In genomic region chr19:16599298-16599970, GRCm38 (mm10) we compare ENCODE assay signal across 7 mouse cellular contexts.
DNase-seq lines count a peak whose midpoint lies in the region; ATAC-seq lines count a peak whose summit lies in the region.

No protein-coding gene starts in this region.

- no peak overlapping the region for H3K4me3 ChIP-seq in hindbrain, embryonic 13.5 days

- DNase-seq in T-cell, adult 2 months (ENCODE audit: low spot score) = peak; percentile 25
- peak; percentile 62 for DNase-seq in cerebellum, adult 9-11 months
- DNase-seq in frontal cortex, adult 2 months (ENCODE audit: extremely low spot score in 1 of 2, low spot score in 1 of 2) = peak; percentile 46 to 95
- DNase-seq in layer of hippocampus, postnatal 14 days (ENCODE audit: low spot score in 2 of 2) = peak; percentile 68 to 89
- peak; percentile 38 to 82 for DNase-seq in lung, postnatal 4 days
- peak; percentile 76 for DNase-seq in right cerebral cortex, adult 18-20 months

- no peaks in the 10 kb centered on the region for H3K9me3 ChIP-seq in hindbrain, embryonic 13.5 days

- WGBS in hindbrain, embryonic 13.5 days = 20% methylated on average over 9 of the region's 9 CpGs

- H3K4me1 ChIP-seq in hindbrain, embryonic 13.5 days (replicated peaks) = peaks cover 7% of the 10 kb centered on the region

- no peaks in the 10 kb centered on the region for H3K27me3 ChIP-seq in hindbrain, embryonic 13.5 days

- ATAC-seq in hindbrain, embryonic 13.5 days (ENCODE audit: low FRiP score) = peak; percentile 83

- H3K4me2 ChIP-seq in hindbrain, embryonic 13.5 days = peak overlapping the region; percentile 29; the same call in 1 of the 2 replicates

- no peak overlapping the region for H3K9ac ChIP-seq in hindbrain, embryonic 13.5 days

- H3K27ac ChIP-seq in hindbrain, embryonic 13.5 days = no peak overlapping the region

- H3K36me3 ChIP-seq in hindbrain, embryonic 13.5 days = no peaks in the 10 kb centered on the region

Comparison
In these comparisons a context has a peak if more than half of its experiments do, and no peak if none do; other contexts are left out.
1. DNase-seq: peak in every context shown above with its lines; median percentile 78 in layer of hippocampus, postnatal 14 days; 76 in right cerebral cortex, adult 18-20 months; 70 in frontal cortex, adult 2 months; 62 in cerebellum, adult 9-11 months; 60 in lung, postnatal 4 days; 25 in T-cell, adult 2 months.